Mouse (Mus musculus) midbrain, embryonic 14.5 days (tissue): Measurements from ENCODE around the gene Gm49510. TPM values are rescaled to one million over a fixed set of nuclear protein-coding genes. Genes with fewer than 3 reads are reported as not detected.

ENCODE experiments used
- ATAC-seq: fragments of 200-750 bp; cut with Nextera tagmentation; 2 replicates; pipeline ENCODE4 v1.8.0; 2017; ENCODE audit warnings: moderate number of reproducible peaks, moderate library complexity; ENCODE audit not compliant: low FRiP score, low TSS enrichment
- DNase-seq: peaks from one replicate; pipeline ENCODE4 v3.0.0-alpha.2; 2015
- H3K27ac ChIP-seq: fragments of 300-500 bp; sonication (generic); replicated peaks from 2 replicates; pipeline ENCODE4 v1.5.1; 2014; ENCODE audit warnings: mild to moderate bottlenecking, low read depth, low read length, moderate library complexity
- H3K27me3 ChIP-seq: fragments of 300-500 bp; sonication (generic); 2 replicates; pipeline ENCODE4 v1.6.1; 2014; ENCODE audit warnings: low read length, control low read depth, mixed read lengths; ENCODE audit not compliant: control insufficient read depth, insufficient read depth
- H3K36me3 ChIP-seq: fragments of 300-500 bp; sonication (generic); 2 replicates; pipeline ENCODE4 v1.6.1; 2014; ENCODE audit warnings: low read length, control low read depth; ENCODE audit not compliant: control insufficient read depth, insufficient read depth
- H3K4me1 ChIP-seq: fragments of 300-500 bp; sonication (generic); 2 replicates; pipeline ENCODE4 v1.6.1; 2014; ENCODE audit warnings: mild to moderate bottlenecking, antibody characterized with exemption, low read length, control low read depth; ENCODE audit not compliant: control insufficient read depth, insufficient read depth
- H3K4me2 ChIP-seq: fragments of 300-500 bp; sonication (generic); 2 replicates; pipeline ENCODE4 v1.6.1; 2014; ENCODE audit warnings: mild to moderate bottlenecking, low read length, moderate library complexity
- H3K4me3 ChIP-seq: fragments of 300-500 bp; sonication (generic); replicated peaks from 2 replicates; pipeline ENCODE4 v1.5.1; 2014; ENCODE audit warnings: low read depth, low read length
- H3K9ac ChIP-seq: fragments of 300-500 bp; sonication (generic); replicated peaks from 2 replicates; pipeline ENCODE4 v1.6.1; 2014; ENCODE audit warnings: mild to moderate bottlenecking, low read length, moderate library complexity
- H3K9me3 ChIP-seq: fragments of 300-500 bp; sonication (generic); 2 replicates; pipeline ENCODE4 v1.6.1; 2016; ENCODE audit warnings: low read length, control low read depth, mixed read lengths; ENCODE audit not compliant: control insufficient read depth
- WGBS: fragments of 180-500 bp; shearing (Covaris S2); extraction: QIAGEN DNeasy Blood & Tissue Kit; methylation state at CpG from one replicate; pipeline ENCODE4 v1.1.7; 2014; 5-methylcytosine and 5-hydroxymethylcytosine counted together
- polyA plus RNA-seq: library from polyadenylated mRNA; unstranded; fragments of >200 nt; fragmentation: Nextera tagmentation; extraction: Ambion mirVana; gene quantifications from 2 replicates; pipeline ENCODE4 v1.2.1, GENCODE M21; 2014

The Gm49510 gene
- polyA plus RNA-seq, 1 experiment from 2014 or later = not detected

DNA sequence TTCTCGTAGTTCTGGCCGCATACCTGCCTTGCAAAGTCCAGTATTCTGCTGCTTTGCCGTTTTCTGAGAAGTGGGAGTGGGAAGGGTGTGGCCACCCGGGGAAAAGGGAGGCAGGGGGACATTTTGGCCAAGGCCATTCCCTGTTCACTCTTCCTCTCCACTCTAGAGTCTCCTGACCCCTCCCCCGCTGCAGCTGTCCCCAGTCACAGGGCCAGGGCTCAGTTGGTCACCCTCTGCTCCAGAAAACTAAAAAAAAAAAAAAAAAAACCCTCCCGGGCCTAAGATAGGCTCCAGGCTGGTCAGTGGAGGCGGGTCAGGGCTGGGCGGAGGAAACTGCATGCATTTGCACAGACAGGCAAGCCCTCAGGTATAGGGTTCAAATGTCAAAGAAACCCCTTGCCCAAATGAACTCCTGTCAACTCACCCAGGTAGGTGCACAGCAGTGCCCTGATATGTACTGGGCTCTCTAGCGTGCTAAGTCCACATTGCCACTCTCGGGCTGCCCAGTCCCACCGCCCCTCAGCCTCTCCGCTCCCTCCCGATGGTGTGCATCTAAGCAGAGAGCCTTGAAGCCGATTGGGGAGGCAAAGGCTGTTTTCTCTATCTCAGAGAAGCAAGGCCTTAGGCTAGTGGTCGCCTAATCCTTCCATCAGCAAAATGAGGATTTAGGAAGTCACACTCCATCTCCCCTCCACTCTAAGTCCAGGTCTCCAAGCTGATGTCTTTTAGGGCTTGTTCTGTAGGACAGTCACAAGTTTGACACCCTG, 27.7 kb downstream of the Gm49510 start:
- ATAC-seq = no peak

DNA sequence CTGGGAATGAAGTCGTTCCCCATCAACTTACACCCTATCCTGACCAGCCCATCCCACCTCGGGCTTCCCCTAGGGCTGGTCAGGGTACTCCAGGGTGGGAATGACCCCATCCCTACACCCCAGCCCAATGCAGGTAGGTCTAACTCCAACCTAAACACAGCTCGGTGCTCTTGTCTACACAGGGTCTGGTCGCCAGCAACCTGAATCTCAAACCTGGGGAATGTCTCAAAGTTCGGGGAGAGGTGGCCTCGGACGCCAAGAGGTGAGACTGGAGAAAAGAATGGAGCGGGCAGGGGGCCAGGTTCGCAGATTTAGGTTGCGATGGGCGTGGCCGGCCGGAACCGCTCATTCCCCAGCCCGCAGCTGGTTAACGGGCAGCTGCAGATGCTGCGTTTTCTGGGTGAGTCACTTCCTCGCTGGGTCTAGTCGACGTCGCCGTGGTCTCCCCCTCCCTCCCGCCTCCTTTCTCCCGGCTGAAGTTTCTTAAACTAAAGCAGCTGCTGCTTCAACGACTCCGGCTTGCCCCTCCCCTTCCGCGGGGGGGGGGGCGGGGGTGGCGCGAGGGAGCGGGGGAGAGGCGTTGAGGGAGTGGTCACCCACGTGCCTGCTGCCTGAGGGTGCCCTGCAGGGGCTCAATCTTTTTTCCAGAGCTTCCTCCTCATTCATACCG, 28.5 kb downstream of the Gm49510 start:
- no peaks in the 10 kb centered on the region for H3K9me3 ChIP-seq
- peak overlapping the region; percentile 29; the same call in 1 of the 2 replicates for H3K9ac ChIP-seq
- WGBS = under 1% methylated on average over 34 of the region's 35 CpGs
- no peak overlapping the region for H3K27ac ChIP-seq
- peaks cover 4% of the 10 kb centered on the region; the same call in 1 of the 2 replicates for H3K27me3 ChIP-seq
- no peaks in the 10 kb centered on the region for H3K36me3 ChIP-seq
- DNase-seq (peak; percentile 57), ATAC-seq (peak; percentile 25; the same call in 1 of the 2 replicates)
- peak overlapping the region; percentile 24 for H3K4me3 ChIP-seq
- peaks cover 13% of the 10 kb centered on the region for H3K4me1 ChIP-seq
- peak overlapping the region; percentile 59 for H3K4me2 ChIP-seq

More for the DNA sequence above, 27.7 kb downstream of the Gm49510 start:
- Histone ChIP-seq H3K27me3 (peaks cover 4% of the 10 kb centered on the region; the same call in 1 of the 2 replicates), H3K9ac (peak overlapping the region; percentile 29; the same call in 1 of the 2 replicates), H3K9me3 (no peaks in the 10 kb centered on the region), H3K36me3 (no peaks in the 10 kb centered on the region), H3K4me3 (no peak overlapping the region), H3K4me1 (peaks cover 13% of the 10 kb centered on the region), H3K27ac (no peak overlapping the region), H3K4me2 (peak overlapping the region; percentile 59)
- DNase-seq = no peak
- WGBS = 21% methylated on average over 15 of the region's 15 CpGs

DNA sequence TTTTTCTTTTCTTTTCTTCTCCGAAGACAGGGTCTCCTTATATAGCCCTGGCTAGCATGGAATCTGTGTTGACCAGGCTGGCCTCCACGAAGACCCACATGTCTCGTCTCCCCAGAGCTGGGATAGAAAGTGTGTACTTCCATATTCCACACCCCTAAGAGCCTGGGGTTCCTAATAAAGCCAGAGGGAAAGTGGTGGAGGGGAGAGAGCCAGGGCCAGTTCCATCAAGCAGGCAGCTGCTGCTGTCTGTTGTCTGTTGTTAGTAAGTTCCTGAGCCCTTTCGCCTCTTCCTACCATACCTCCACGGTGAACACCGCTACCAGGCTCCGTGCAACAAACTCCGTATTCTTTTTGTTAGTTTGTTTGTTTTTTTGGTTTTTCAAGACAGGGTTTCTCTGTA, 29.1 kb downstream of the Gm49510 start:
- Histone ChIP-seq H3K9me3 (no peaks in the 10 kb centered on the region), H3K4me1 (peaks cover 13% of the 10 kb centered on the region), H3K36me3 (no peaks in the 10 kb centered on the region), H3K27me3 (peaks cover 4% of the 10 kb centered on the region; the same call in 1 of the 2 replicates), H3K4me3 (no peak overlapping the region), H3K9ac (no peak overlapping the region; the same call in 1 of the 2 replicates), H3K4me2 (peak overlapping the region; percentile 59), H3K27ac (no peak overlapping the region)
- WGBS = 55% methylated on average over 8 of the region's 8 CpGs
- no peak for DNase-seq
- no peak for ATAC-seq

DNA sequence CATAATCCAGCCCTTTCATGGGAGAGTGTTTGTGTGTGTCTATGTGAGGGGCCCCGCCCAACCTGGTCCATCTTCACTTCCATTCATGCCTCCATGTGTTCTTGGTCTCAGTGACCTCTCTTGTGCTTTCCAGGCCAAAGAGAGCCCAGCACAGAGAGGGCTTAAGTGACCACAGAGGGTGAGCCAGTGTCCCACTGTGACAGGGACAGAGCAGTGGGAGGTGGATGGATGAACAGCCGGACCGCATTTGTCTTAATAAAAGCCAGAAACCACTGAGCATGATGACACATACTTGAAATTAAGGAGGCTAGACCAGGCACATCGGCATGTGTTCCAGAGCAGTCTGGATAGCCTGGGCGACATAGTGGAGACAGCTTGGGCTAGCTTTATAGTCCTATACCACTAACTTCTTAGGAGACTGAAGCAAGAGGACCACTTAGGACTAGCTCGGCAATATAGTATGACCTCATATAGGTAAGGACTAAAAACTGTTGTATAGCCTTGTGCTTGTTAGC, 30.8 kb downstream of the Gm49510 start:
- WGBS = 93% methylated on average over 6 of the region's 6 CpGs

DNA sequence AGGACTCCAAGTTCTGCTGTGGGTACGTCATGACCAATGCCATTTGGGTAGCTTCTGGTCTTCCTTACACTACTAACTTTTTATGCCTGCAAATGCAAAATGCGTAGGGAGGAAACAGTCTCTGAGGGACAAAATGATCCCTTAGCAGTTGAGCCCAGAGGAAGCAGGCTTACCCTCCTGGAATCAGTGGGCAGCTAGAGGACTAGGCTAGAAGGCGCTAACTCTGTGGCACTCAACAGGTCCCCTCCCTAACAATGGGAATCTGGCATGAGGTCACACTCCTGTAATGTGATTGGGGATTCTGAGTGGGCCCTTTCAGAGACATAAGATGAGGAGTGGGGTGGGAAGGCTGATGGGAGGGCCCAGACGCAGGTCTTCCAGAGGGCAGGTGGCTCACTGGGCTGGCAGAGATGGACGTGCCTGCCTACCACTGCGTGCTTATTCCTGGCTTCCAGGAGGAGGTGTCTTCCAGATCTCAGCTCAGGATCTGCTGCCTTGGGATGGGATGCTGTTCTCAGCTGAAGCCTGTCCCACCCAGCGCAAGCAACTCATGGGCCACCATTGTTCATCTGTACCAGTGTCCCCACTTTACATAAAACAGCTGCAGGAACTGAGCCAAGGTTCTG, 31.4 kb downstream of the Gm49510 start:
- DNase-seq = no peak

More for the DNA sequence above, 30.8 kb downstream of the Gm49510 start:
- Histone ChIP-seq H3K9ac (no peak overlapping the region), H3K9me3 (no peaks in the 10 kb centered on the region), H3K27ac (no peak overlapping the region), H3K4me3 (no peak overlapping the region), H3K4me1 (peaks cover 13% of the 10 kb centered on the region), H3K27me3 (peaks cover 4% of the 10 kb centered on the region; the same call in 1 of the 2 replicates), H3K4me2 (no peak overlapping the region), H3K36me3 (no peaks in the 10 kb centered on the region)
- ATAC-seq = no peak
- DNase-seq = no peak

DNA sequence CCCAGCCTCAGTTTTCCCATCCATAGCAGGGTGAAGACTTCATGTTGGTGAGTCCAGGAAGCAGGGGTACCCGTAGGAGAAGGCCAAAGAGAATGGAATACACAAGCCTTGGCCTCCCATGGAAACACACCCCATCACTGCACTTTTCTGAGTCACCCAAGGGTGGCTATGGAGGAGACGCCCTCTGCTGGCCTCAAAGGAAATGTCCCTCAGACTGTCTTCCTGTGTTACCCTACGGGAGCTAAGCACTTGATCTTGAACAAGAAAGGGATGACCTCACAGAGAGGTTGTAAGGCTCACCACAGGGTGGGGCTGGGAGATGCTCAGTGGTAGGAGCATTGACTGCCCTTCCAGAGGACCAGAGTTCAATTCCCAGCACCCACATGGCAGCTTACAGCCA, 32.1 kb downstream of the Gm49510 start:
- H3K36me3 ChIP-seq = no peaks in the 10 kb centered on the region
- 23% methylated on average over 3 of the region's 3 CpGs for WGBS
- H3K27me3 ChIP-seq = peaks cover 4% of the 10 kb centered on the region; the same call in 1 of the 2 replicates
- DNase-seq (no peak), ATAC-seq (no peak)
- peaks cover 15% of the 10 kb centered on the region for H3K4me1 ChIP-seq
- no peaks in the 10 kb centered on the region for H3K9me3 ChIP-seq
- H3K27ac ChIP-seq = no peak overlapping the region
- no peak overlapping the region for H3K9ac ChIP-seq
- H3K4me3 ChIP-seq = no peak overlapping the region
- H3K4me2 ChIP-seq = no peak overlapping the region

More for the DNA sequence above, 31.4 kb downstream of the Gm49510 start:
- Histone ChIP-seq H3K9me3 (no peaks in the 10 kb centered on the region), H3K27me3 (peaks cover 4% of the 10 kb centered on the region; the same call in 1 of the 2 replicates), H3K36me3 (no peaks in the 10 kb centered on the region), H3K4me2 (no peak overlapping the region), H3K9ac (no peak overlapping the region), H3K4me3 (no peak overlapping the region), H3K4me1 (peaks cover 16% of the 10 kb centered on the region), H3K27ac (no peak overlapping the region)
- no peak for ATAC-seq
- 91% methylated on average over 7 of the region's 7 CpGs for WGBS

DNA sequence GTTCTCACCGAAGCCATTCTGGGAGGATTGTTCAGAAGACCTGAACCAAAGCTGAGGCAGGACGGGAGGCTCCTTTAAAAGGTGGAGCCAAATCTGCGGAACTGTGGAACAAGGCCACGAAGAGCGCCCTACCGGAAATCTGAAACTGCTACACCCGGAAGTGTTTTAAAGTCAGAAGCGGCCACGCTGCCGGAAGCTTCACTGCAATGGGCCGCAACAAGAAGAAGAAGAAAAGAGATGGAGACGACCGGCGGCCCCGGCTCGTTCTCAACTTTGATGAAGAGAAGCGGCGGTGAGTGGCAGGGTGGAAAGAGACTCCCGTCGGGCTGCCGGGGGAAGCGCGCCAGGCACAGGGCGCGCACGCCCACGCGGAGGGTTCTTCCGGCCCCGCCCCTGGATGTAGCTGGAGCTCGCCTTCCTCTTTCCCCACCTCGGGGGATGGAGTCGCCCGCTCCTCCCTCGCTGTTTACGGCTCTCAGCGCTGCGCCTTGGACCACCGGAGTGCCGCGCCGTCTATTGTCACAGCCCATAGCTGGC, 35.4 kb downstream of the Gm49510 start, which contains the start of gene Nol12:
Gene Nol12 (plus strand): TSS at position 150 of the 537 bp plus-strand sequence.
- under 1% methylated on average over 42 of the region's 42 CpGs for WGBS
- peak; percentile 96 for DNase-seq
- ATAC-seq = peak; percentile 91
- H3K27me3 ChIP-seq = no peaks in the 10 kb centered on the region
- peak within 1 kb of the TSS; percentile 66 for H3K4me3 ChIP-seq
- peak within 1 kb of the TSS; percentile 68 for H3K4me2 ChIP-seq
- H3K27ac ChIP-seq = peak within 1 kb of the TSS; percentile 75
- H3K9me3 ChIP-seq = no peaks in the 10 kb centered on the region
- peak within 1 kb of the TSS; percentile 80 for H3K9ac ChIP-seq
- peaks cover 31% of the 10 kb centered on the region for H3K36me3 ChIP-seq
- peaks cover 11% of the 10 kb centered on the region for H3K4me1 ChIP-seq

DNA sequence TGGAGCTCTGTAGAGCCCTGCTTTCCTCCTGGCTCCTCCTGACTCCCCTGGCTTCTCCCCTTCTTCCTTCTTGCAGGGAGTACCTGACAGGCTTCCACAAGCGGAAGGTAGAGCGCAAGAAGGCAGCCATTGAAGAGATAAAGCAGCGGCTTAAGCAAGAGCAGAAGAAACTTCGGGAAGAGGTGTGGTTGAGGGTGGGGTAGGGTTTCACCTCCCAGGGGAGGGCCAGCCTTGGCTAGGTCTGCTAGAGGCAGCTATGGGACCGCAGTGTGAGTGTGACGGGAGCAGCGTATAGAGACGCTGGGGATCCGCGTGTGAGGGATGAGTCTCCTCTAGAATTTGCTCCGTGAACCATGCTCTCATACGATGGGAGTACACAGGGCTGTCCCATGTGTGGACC, 36.9 kb downstream of the Gm49510 start:
- Histone ChIP-seq H3K4me1 (peaks cover 11% of the 10 kb centered on the region), H3K36me3 (peaks cover 47% of the 10 kb centered on the region), H3K4me2 (no peak overlapping the region), H3K27ac (no peak overlapping the region), H3K27me3 (no peaks in the 10 kb centered on the region), H3K4me3 (no peak overlapping the region), H3K9me3 (no peaks in the 10 kb centered on the region), H3K9ac (no peak overlapping the region)
- DNase-seq (no peak), ATAC-seq (no peak)
- 95% methylated on average over 12 of the region's 12 CpGs for WGBS
